Mouse (Mus musculus): ENCODE data around the gene Rtn4rl1. TPM values are rescaled to one million over a fixed set of nuclear protein-coding genes. Genes with fewer than 3 reads are reported as not detected.
A peak's percentile ranks its signal among the peaks of the same experiment; 100 is the strongest.

The Rtn4rl1 gene
- polyA plus RNA-seq, 1 experiment from 2014 or later, result 2.0 TPM

GRCm38 (mm10) chr11:75220517-75221145 is 27.0 kb downstream of the Rtn4rl1 start:
- no peaks in the 10 kb centered on the region for H3K9me3 ChIP-seq (ENCODE audit: control insufficient read depth, low read length)
- no peak overlapping the region for H3K9ac ChIP-seq (ENCODE audit: low read length)
- DNase-seq (ENCODE audit: low spot score) (no peak), ATAC-seq (replicated peaks; ENCODE audit: low FRiP score, low TSS enrichment, low read depth) (no peak)
- no peaks in the 10 kb centered on the region for H3K36me3 ChIP-seq (ENCODE audit: control insufficient read depth, insufficient read depth, low read length)
- H3K4me1 ChIP-seq (replicated peaks; ENCODE audit: control insufficient read depth, insufficient read depth, low read length), result peaks cover 7% of the 10 kb centered on the region; the same call in 1 of the 2 replicates
- H3K27me3 ChIP-seq (replicated peaks; ENCODE audit: control insufficient read depth, insufficient read depth, low read length), result no peaks in the 10 kb centered on the region
- no peak overlapping the region for H3K27ac ChIP-seq (ENCODE audit: low read depth)
- WGBS, result 49% methylated on average over 6 of the region's 6 CpGs
- no peak overlapping the region for H3K4me2 ChIP-seq (ENCODE audit: low read length)
- no peak overlapping the region for H3K4me3 ChIP-seq (ENCODE audit: low read depth, low read length)

- ATAC-seq (replicated peaks; ENCODE audit: low FRiP score, low TSS enrichment, low read depth) (no peak), DNase-seq (ENCODE audit: low spot score) (no peak)
- no peak overlapping the region for H3K27ac ChIP-seq (ENCODE audit: low read depth)
- peaks cover 7% of the 10 kb centered on the region; the same call in 1 of the 2 replicates for H3K4me1 ChIP-seq (replicated peaks; ENCODE audit: control insufficient read depth, insufficient read depth, low read length)
- no peak overlapping the region for H3K4me2 ChIP-seq (ENCODE audit: low read length)
- 84% methylated on average over 12 of the region's 12 CpGs for WGBS
- H3K27me3 ChIP-seq (replicated peaks; ENCODE audit: control insufficient read depth, insufficient read depth, low read length), result no peaks in the 10 kb centered on the region
- H3K4me3 ChIP-seq (ENCODE audit: low read depth, low read length), result no peak overlapping the region
- no peak overlapping the region for H3K9ac ChIP-seq (ENCODE audit: low read length)
- H3K9me3 ChIP-seq (ENCODE audit: control insufficient read depth, low read length), result no peaks in the 10 kb centered on the region
- H3K36me3 ChIP-seq (ENCODE audit: control insufficient read depth, insufficient read depth, low read length), result no peaks in the 10 kb centered on the region
Measured at GRCm38 (mm10) chr11:75224062-75224461, 30.5 kb downstream of the Rtn4rl1 start.

- 90% methylated on average over 4 of the region's 4 CpGs for WGBS
- ATAC-seq (replicated peaks; ENCODE audit: low FRiP score, low TSS enrichment, low read depth), result no peak
Measured at GRCm38 (mm10) chr11:75224835-75225234, 31.3 kb downstream of the Rtn4rl1 start.

GRCm38 (mm10) chr11:75227632-75228031 is 34.0 kb downstream of the Rtn4rl1 start:
- Histone ChIP-seq H3K4me2 (ENCODE audit: low read length) (no peak overlapping the region), H3K4me3 (ENCODE audit: low read depth, low read length) (no peak overlapping the region), H3K4me1 (replicated peaks; ENCODE audit: control insufficient read depth, insufficient read depth, low read length) (peaks cover 3% of the 10 kb centered on the region; the same call in 1 of the 2 replicates), H3K27ac (ENCODE audit: low read depth) (no peak overlapping the region), H3K9ac (ENCODE audit: low read length) (no peak overlapping the region), H3K36me3 (ENCODE audit: control insufficient read depth, insufficient read depth, low read length) (no peaks in the 10 kb centered on the region), H3K27me3 (replicated peaks; ENCODE audit: control insufficient read depth, insufficient read depth, low read length) (no peaks in the 10 kb centered on the region), H3K9me3 (ENCODE audit: control insufficient read depth, low read length) (no peaks in the 10 kb centered on the region)
- ATAC-seq (replicated peaks; ENCODE audit: low FRiP score, low TSS enrichment, low read depth) (no peak), DNase-seq (ENCODE audit: low spot score) (no peak)
- 62% methylated on average over 3 of the region's 3 CpGs for WGBS

More at GRCm38 (mm10) chr11:75224835-75225234, 31.3 kb downstream of the Rtn4rl1 start:
- Histone ChIP-seq H3K4me3 (ENCODE audit: low read depth, low read length) (no peak overlapping the region), H3K4me2 (ENCODE audit: low read length) (no peak overlapping the region), H3K36me3 (ENCODE audit: control insufficient read depth, insufficient read depth, low read length) (no peaks in the 10 kb centered on the region), H3K27ac (ENCODE audit: low read depth) (no peak overlapping the region), H3K4me1 (replicated peaks; ENCODE audit: control insufficient read depth, insufficient read depth, low read length) (peaks cover 7% of the 10 kb centered on the region; the same call in 1 of the 2 replicates), H3K9ac (ENCODE audit: low read length) (no peak overlapping the region), H3K9me3 (ENCODE audit: control insufficient read depth, low read length) (no peaks in the 10 kb centered on the region), H3K27me3 (replicated peaks; ENCODE audit: control insufficient read depth, insufficient read depth, low read length) (no peaks in the 10 kb centered on the region)
- no peak for DNase-seq (ENCODE audit: low spot score)

GRCm38 (mm10) chr11:75229289-75229688 is 35.7 kb downstream of the Rtn4rl1 start:
- Histone ChIP-seq H3K4me1 (replicated peaks; ENCODE audit: control insufficient read depth, insufficient read depth, low read length) (peaks cover 3% of the 10 kb centered on the region; the same call in 1 of the 2 replicates), H3K4me2 (ENCODE audit: low read length) (no peak overlapping the region), H3K9ac (ENCODE audit: low read length) (no peak overlapping the region), H3K36me3 (ENCODE audit: control insufficient read depth, insufficient read depth, low read length) (no peaks in the 10 kb centered on the region), H3K27ac (ENCODE audit: low read depth) (no peak overlapping the region), H3K27me3 (replicated peaks; ENCODE audit: control insufficient read depth, insufficient read depth, low read length) (no peaks in the 10 kb centered on the region; the same call in 1 of the 2 replicates), H3K4me3 (ENCODE audit: low read depth, low read length) (no peak overlapping the region), H3K9me3 (ENCODE audit: control insufficient read depth, low read length) (no peaks in the 10 kb centered on the region)
- DNase-seq (ENCODE audit: low spot score) (no peak), ATAC-seq (replicated peaks; ENCODE audit: low FRiP score, low TSS enrichment, low read depth) (no peak)
- 52% methylated on average over 6 of the region's 6 CpGs for WGBS

GRCm38 (mm10) chr11:75230272-75230760 is 36.7 kb downstream of the Rtn4rl1 start:
- H3K4me3 ChIP-seq (ENCODE audit: low read depth, low read length), result no peak overlapping the region
- DNase-seq (ENCODE audit: low spot score) (no peak), ATAC-seq (replicated peaks; ENCODE audit: low FRiP score, low TSS enrichment, low read depth) (no peak)
- H3K4me1 ChIP-seq (replicated peaks; ENCODE audit: control insufficient read depth, insufficient read depth, low read length), result peaks cover 3% of the 10 kb centered on the region; the same call in 1 of the 2 replicates
- H3K9me3 ChIP-seq (ENCODE audit: control insufficient read depth, low read length), result no peaks in the 10 kb centered on the region
- H3K27me3 ChIP-seq (replicated peaks; ENCODE audit: control insufficient read depth, insufficient read depth, low read length), result peaks cover 7% of the 10 kb centered on the region
- H3K36me3 ChIP-seq (ENCODE audit: control insufficient read depth, insufficient read depth, low read length), result no peaks in the 10 kb centered on the region
- H3K4me2 ChIP-seq (ENCODE audit: low read length), result no peak overlapping the region
- no peak overlapping the region for H3K9ac ChIP-seq (ENCODE audit: low read length)
- 95% methylated on average over 6 of the region's 6 CpGs for WGBS
- H3K27ac ChIP-seq (ENCODE audit: low read depth), result no peak overlapping the region

GRCm38 (mm10) chr11:75231756-75232155 is 38.2 kb downstream of the Rtn4rl1 start:
- Histone ChIP-seq H3K4me2 (ENCODE audit: low read length) (no peak overlapping the region), H3K27me3 (replicated peaks; ENCODE audit: control insufficient read depth, insufficient read depth, low read length) (peaks cover 10% of the 10 kb centered on the region), H3K9ac (ENCODE audit: low read length) (no peak overlapping the region), H3K36me3 (ENCODE audit: control insufficient read depth, insufficient read depth, low read length) (no peaks in the 10 kb centered on the region), H3K4me1 (replicated peaks; ENCODE audit: control insufficient read depth, insufficient read depth, low read length) (peaks cover 3% of the 10 kb centered on the region; the same call in 1 of the 2 replicates), H3K9me3 (ENCODE audit: control insufficient read depth, low read length) (no peaks in the 10 kb centered on the region), H3K27ac (ENCODE audit: low read depth) (no peak overlapping the region), H3K4me3 (ENCODE audit: low read depth, low read length) (no peak overlapping the region)
- WGBS, result 9% methylated on average over 7 of the region's 7 CpGs
- ATAC-seq (replicated peaks; ENCODE audit: low FRiP score, low TSS enrichment, low read depth) (no peak; the same call in 1 of the 2 replicates), DNase-seq (ENCODE audit: low spot score) (peak; percentile 83)

- 72% methylated on average over 4 of the region's 4 CpGs for WGBS
- peaks cover 10% of the 10 kb centered on the region for H3K27me3 ChIP-seq (replicated peaks; ENCODE audit: control insufficient read depth, insufficient read depth, low read length)
- H3K4me1 ChIP-seq (replicated peaks; ENCODE audit: control insufficient read depth, insufficient read depth, low read length), result peaks cover 3% of the 10 kb centered on the region; the same call in 1 of the 2 replicates
- no peaks in the 10 kb centered on the region for H3K9me3 ChIP-seq (ENCODE audit: control insufficient read depth, low read length)
- no peaks in the 10 kb centered on the region for H3K36me3 ChIP-seq (ENCODE audit: control insufficient read depth, insufficient read depth, low read length)
- H3K4me3 ChIP-seq (ENCODE audit: low read depth, low read length), result no peak overlapping the region
- no peak overlapping the region for H3K27ac ChIP-seq (ENCODE audit: low read depth)
- ATAC-seq (replicated peaks; ENCODE audit: low FRiP score, low TSS enrichment, low read depth) (no peak), DNase-seq (ENCODE audit: low spot score) (no peak)
- no peak overlapping the region for H3K9ac ChIP-seq (ENCODE audit: low read length)
- no peak overlapping the region for H3K4me2 ChIP-seq (ENCODE audit: low read length)
Measured at GRCm38 (mm10) chr11:75232434-75232833, 38.9 kb downstream of the Rtn4rl1 start.

GRCm38 (mm10) chr11:75234745-75235144 is 41.2 kb downstream of the Rtn4rl1 start:
- ATAC-seq (replicated peaks; ENCODE audit: low FRiP score, low TSS enrichment, low read depth), result peak; percentile 48; the same call in 1 of the 2 replicates
- Histone ChIP-seq H3K4me2 (ENCODE audit: low read length) (no peak overlapping the region), H3K27ac (ENCODE audit: low read depth) (no peak overlapping the region), H3K27me3 (replicated peaks; ENCODE audit: control insufficient read depth, insufficient read depth, low read length) (peaks cover 10% of the 10 kb centered on the region), H3K9ac (ENCODE audit: low read length) (no peak overlapping the region), H3K4me3 (ENCODE audit: low read depth, low read length) (no peak overlapping the region), H3K9me3 (ENCODE audit: control insufficient read depth, low read length) (no peaks in the 10 kb centered on the region), H3K36me3 (ENCODE audit: control insufficient read depth, insufficient read depth, low read length) (no peaks in the 10 kb centered on the region), H3K4me1 (replicated peaks; ENCODE audit: control insufficient read depth, insufficient read depth, low read length) (peaks cover 3% of the 10 kb centered on the region; the same call in 1 of the 2 replicates)
- no peak for DNase-seq (ENCODE audit: low spot score)
- 7% methylated on average over 16 of the region's 16 CpGs for WGBS
